Mouse (Mus musculus) ES-Bruce4 (cell line): Measurements from ENCODE around the gene Ccdc141. TPM values are rescaled to one million over a fixed set of nuclear protein-coding genes. Genes with fewer than 3 reads are reported as not detected.

Experiments
- H3K27ac ChIP-seq: 2 replicates; pipeline ENCODE4 v1.5.1; 2012; ENCODE audit warnings: low read length, inconsistent platforms; ENCODE audit not compliant: insufficient read depth
- H3K27me3 ChIP-seq: 2 replicates; pipeline ENCODE4 v1.6.1; 2012; ENCODE audit warnings: mild to moderate bottlenecking, low read length, inconsistent platforms; ENCODE audit not compliant: control insufficient read depth, poor library complexity, insufficient read depth, severe bottlenecking
- H3K36me3 ChIP-seq: 2 replicates; pipeline ENCODE4 v1.6.1; 2012; ENCODE audit warnings: inconsistent platforms, mild to moderate bottlenecking, low read length, moderate library complexity; ENCODE audit not compliant: control insufficient read depth, poor library complexity, insufficient read depth, severe bottlenecking
- H3K4me1 ChIP-seq: one replicate; pipeline ENCODE4 v1.8.1; 2011; ENCODE audit warnings: low read length; ENCODE audit not compliant: control insufficient read depth, insufficient read depth
- H3K4me3 ChIP-seq: 2 replicates; pipeline ENCODE4 v1.5.1; 2011; ENCODE audit warnings: low read depth, mild to moderate bottlenecking, low read length
- H3K9ac ChIP-seq: 2 replicates; pipeline ENCODE4 v1.6.1; 2012; ENCODE audit warnings: low read depth, mild to moderate bottlenecking, inconsistent platforms; ENCODE audit not compliant: poor library complexity, severe bottlenecking
- H3K9me3 ChIP-seq: replicated peaks from 2 replicates; pipeline ENCODE4 v1.6.1; 2012; ENCODE audit warnings: mild to moderate bottlenecking, low read length, inconsistent platforms; ENCODE audit not compliant: control insufficient read depth, poor library complexity, insufficient read depth, severe bottlenecking
- CTCF ChIP-seq: IDR thresholded peaks from one replicate; pipeline ENCODE4 v1.8.1; 2011; ENCODE audit warnings: low read depth, low read length
- EP300 ChIP-seq: IDR thresholded peaks from 2 replicates; pipeline ENCODE4 v1.6.1; 2011; ENCODE audit warnings: low read depth, low read length; ENCODE audit not compliant: insufficient read depth
- POLR2A ChIP-seq: IDR thresholded peaks from one replicate; pipeline ENCODE4 v1.8.1; 2011; ENCODE audit warnings: low read length; ENCODE audit not compliant: insufficient read depth
- polyA plus RNA-seq: library from polyadenylated mRNA; stranded (reverse); fragments of >200 nt; gene quantifications from 2 replicates; pipeline ENCODE4 v1.2.4, GENCODE M21; 2011; ENCODE audit warnings: low read depth; ENCODE audit not compliant: missing spikeins, insufficient read depth, insufficient read length

Gene Ccdc141
- polyA plus RNA-seq, 1 experiment, result 6.6 TPM

DNA sequence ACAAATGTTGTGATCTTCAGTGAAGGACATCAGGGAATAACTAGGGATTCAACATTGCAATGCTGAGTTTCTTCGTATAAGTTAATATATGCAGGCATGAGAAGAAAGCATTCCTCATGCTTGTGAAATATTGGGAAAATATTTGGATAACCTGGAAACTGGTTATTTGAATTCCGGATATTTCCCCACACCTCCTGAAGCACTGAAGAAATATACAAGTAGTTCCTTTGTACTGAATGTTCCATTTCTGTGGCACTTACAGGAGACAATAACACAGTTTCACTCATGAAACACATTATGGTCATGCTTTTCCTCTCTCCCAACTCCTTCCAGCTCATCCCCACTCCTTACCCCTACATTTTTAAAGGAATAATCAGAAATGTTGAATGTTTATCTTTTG lies 70.6 kb downstream of the Ccdc141 start:
- Histone ChIP-seq H3K36me3 (no peaks in the 10 kb centered on the region), H3K4me1 (no peaks in the 10 kb centered on the region), H3K9me3 (no peaks in the 10 kb centered on the region), H3K9ac (no peak overlapping the region), H3K27ac (no peak overlapping the region), H3K4me3 (no peak overlapping the region), H3K27me3 (no peaks in the 10 kb centered on the region)
- TF ChIP-seq CTCF, result no peak
- TF ChIP-seq EP300, result no peak
- TF ChIP-seq POLR2A, result no peak

DNA sequence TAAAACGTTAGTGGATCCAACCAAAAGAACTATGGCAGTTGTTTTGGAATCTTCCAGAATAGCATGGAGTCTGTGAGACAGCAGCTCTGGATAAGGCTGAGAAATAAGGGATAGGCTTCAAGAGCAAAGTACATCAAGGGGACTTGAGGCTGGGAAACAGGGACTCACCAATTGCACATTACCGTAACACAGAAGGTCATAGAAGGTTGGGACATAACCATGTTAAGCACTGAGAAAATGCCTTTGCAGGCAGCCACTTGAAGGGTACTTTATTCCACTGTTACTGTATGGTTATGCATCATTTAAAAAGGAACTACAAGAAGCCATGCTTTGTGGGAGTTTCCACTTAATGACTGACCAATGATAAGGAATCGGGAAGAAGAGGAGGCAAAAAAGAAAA lies 71.7 kb downstream of the Ccdc141 start:
- TF ChIP-seq CTCF, result no peak
- no peak for TF ChIP-seq EP300
- Histone ChIP-seq H3K4me1 (no peaks in the 10 kb centered on the region), H3K9ac (no peak overlapping the region), H3K9me3 (no peaks in the 10 kb centered on the region), H3K36me3 (no peaks in the 10 kb centered on the region), H3K4me3 (no peak overlapping the region), H3K27me3 (no peaks in the 10 kb centered on the region), H3K27ac (no peak overlapping the region)

DNA sequence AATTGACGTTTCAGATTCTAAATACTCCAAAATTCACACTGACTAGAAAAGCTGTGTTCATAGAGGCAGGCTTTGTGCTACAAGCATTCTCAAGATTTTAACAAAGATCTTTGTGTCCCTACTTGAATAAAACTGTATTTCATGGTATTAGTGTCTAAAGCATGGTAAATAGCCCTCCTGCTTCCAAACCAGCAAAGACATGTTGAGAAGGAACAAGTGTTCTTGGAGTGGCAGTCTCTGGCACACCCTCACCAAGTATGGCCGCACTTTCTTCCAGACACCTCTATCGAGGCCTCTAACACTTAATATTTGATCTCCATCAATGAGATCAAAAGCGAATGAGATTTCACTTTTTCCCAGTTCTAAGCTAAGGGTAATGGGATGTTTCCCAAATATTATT lies 78.7 kb downstream of the Ccdc141 start:
- TF ChIP-seq CTCF, result no peak
- no peak for TF ChIP-seq EP300
- no peak for TF ChIP-seq POLR2A
- H3K4me3 ChIP-seq, result no peak overlapping the region
- no peak overlapping the region for H3K27ac ChIP-seq
- no peak overlapping the region for H3K9ac ChIP-seq
- H3K9me3 ChIP-seq, result no peaks in the 10 kb centered on the region
- H3K27me3 ChIP-seq, result no peaks in the 10 kb centered on the region
- no peaks in the 10 kb centered on the region for H3K36me3 ChIP-seq
- H3K4me1 ChIP-seq, result no peaks in the 10 kb centered on the region

DNA sequence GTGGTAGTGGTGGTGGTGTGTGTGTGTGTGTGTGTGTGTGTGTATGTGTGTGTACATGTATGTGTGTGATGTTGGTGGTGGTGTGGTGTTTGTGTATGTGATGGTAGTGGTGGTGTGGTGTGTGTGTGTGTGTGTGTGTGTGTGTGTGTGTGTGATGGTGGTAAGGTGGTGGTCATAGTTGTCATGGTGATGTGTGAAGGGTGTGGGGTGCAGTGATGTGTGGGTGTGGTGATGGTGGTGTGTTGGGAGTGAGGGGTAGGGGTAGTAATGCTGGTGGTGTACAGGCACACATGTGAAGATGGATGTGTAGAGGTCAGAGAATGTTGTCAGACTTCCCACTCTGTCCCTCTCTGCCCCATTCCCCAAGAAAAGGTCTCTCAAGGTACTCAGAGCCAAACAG lies 85.1 kb downstream of the Ccdc141 start:
- Histone ChIP-seq H3K36me3 (no peaks in the 10 kb centered on the region), H3K4me1 (no peaks in the 10 kb centered on the region), H3K9ac (no peak overlapping the region), H3K27ac (no peak overlapping the region), H3K27me3 (no peaks in the 10 kb centered on the region), H3K9me3 (no peaks in the 10 kb centered on the region), H3K4me3 (no peak overlapping the region)
- TF ChIP-seq CTCF (no peak), POLR2A (no peak), EP300 (no peak)

DNA sequence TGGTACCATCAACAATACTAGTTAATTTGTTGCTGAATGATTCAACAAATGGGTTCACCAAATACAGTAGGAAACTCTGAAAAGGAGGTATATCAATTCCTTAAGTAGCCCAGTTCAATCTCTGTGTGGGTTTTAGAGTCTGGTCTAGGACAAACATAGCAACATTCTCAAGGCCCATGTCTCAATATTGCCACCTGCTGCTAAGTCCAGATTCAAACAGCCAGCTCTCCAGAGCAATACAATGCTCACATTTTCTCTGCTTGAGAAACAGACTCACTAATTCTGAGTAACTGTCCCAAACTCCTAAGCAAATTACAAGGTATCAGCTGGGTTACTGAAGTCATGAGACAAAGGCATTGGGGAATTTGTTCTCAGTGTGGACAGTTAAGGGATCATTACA lies 85.8 kb downstream of the Ccdc141 start:
- Histone ChIP-seq H3K36me3 (no peaks in the 10 kb centered on the region), H3K27ac (no peak overlapping the region), H3K4me3 (no peak overlapping the region)

DNA sequence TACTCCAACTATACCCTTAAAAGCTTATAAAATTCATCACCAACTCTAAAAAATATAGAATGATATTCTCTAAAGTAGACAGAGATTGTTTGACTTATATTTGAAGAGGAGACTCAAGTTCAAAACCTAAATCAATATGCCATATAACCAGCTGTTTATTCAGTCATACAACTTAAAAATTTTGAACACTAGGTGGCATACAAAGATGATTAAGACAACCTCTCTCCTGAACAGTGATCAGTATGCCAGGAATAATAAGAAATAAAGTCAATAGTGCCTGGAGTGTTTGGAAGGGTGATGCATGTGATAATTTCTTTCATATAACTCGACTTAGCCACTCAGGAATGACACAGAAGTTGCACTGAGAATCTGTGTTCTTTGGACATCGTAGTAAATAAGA lies 89.3 kb downstream of the Ccdc141 start:
- Histone ChIP-seq H3K9me3 (no peaks in the 10 kb centered on the region), H3K4me1 (no peaks in the 10 kb centered on the region), H3K9ac (no peak overlapping the region), H3K36me3 (no peaks in the 10 kb centered on the region), H3K27me3 (no peaks in the 10 kb centered on the region), H3K27ac (no peak overlapping the region), H3K4me3 (no peak overlapping the region)
- TF ChIP-seq CTCF, result no peak
- no peak for TF ChIP-seq POLR2A
- no peak for TF ChIP-seq EP300

More for the DNA sequence above, 85.8 kb downstream of the Ccdc141 start:
- Histone ChIP-seq H3K27me3 (no peaks in the 10 kb centered on the region), H3K9ac (no peak overlapping the region), H3K4me1 (no peaks in the 10 kb centered on the region), H3K9me3 (no peaks in the 10 kb centered on the region)
- TF ChIP-seq POLR2A, result no peak
- TF ChIP-seq CTCF, result no peak
